Mouse (Mus musculus) embryonic facial prominence, embryonic 11.5 days (tissue): ENCODE measurements around the gene Bach2. TPM values are rescaled to one million over a fixed set of nuclear protein-coding genes. Genes with fewer than 3 reads are reported as not detected.

ENCODE experiments used
- ATAC-seq: fragments of 200-750 bp; cut with Nextera tagmentation; replicated peaks from 2 replicates; pipeline ENCODE4 v1.8.0; 2017; ENCODE audit warnings: low read depth; ENCODE audit not compliant: insufficient number of reproducible peaks, low FRiP score, low TSS enrichment
- DNase-seq: peaks from one replicate; pipeline ENCODE4 v3.0.0-alpha.2; 2015; ENCODE audit warnings: low spot score
- H3K27ac ChIP-seq: fragments of 300-500 bp; sonication (generic); replicated peaks from 2 replicates; pipeline ENCODE4 v1.5.1; 2014; ENCODE audit warnings: mild to moderate bottlenecking, low read depth, low read length, control low read depth
- H3K27me3 ChIP-seq: fragments of 300-500 bp; sonication (generic); 2 replicates; pipeline ENCODE4 v1.6.1; 2014; ENCODE audit warnings: mild to moderate bottlenecking, low read length, moderate library complexity, mixed read lengths; ENCODE audit not compliant: control insufficient read depth, insufficient read depth
- H3K36me3 ChIP-seq: fragments of 300-500 bp; sonication (generic); replicated peaks from 2 replicates; pipeline ENCODE4 v1.6.1; 2014; ENCODE audit warnings: low read depth, mild to moderate bottlenecking, low read length, moderate library complexity, mixed read lengths; ENCODE audit not compliant: control insufficient read depth, insufficient read depth
- H3K4me1 ChIP-seq: fragments of 300-500 bp; sonication (generic); 2 replicates; pipeline ENCODE4 v1.6.1; 2014; ENCODE audit warnings: low read length, mixed read lengths; ENCODE audit not compliant: control insufficient read depth, insufficient read depth
- H3K4me2 ChIP-seq: fragments of 300-500 bp; sonication (generic); 2 replicates; pipeline ENCODE4 v1.6.1; 2014; ENCODE audit warnings: low read depth, mild to moderate bottlenecking, control low read depth, low read length, moderate library complexity
- H3K4me3 ChIP-seq: fragments of 300-500 bp; sonication (generic); 2 replicates; pipeline ENCODE4 v1.5.1; 2014; ENCODE audit warnings: low read depth, low read length, control low read depth
- H3K9ac ChIP-seq: fragments of 300-500 bp; sonication (generic); replicated peaks from 2 replicates; pipeline ENCODE4 v1.6.1; 2014; ENCODE audit warnings: mild to moderate bottlenecking, control low read depth, low read length
- H3K9me3 ChIP-seq: fragments of 300-500 bp; sonication (generic); replicated peaks from 2 replicates; pipeline ENCODE4 v1.6.1; 2016; ENCODE audit warnings: mild to moderate bottlenecking, low read length, inconsistent platforms, mixed read lengths; ENCODE audit not compliant: control insufficient read depth
- WGBS: fragments of 180-500 bp; shearing (Covaris S2); extraction: QIAGEN DNeasy Blood & Tissue Kit; methylation state at CpG from one replicate; pipeline ENCODE4 v1.1.7; 2014; 5-methylcytosine and 5-hydroxymethylcytosine counted together
- polyA plus RNA-seq: library from polyadenylated mRNA; unstranded; fragments of >200 nt; fragmentation: Nextera tagmentation; extraction: Ambion mirVana; gene quantifications from 2 replicates; pipeline ENCODE4 v1.2.1, GENCODE M21; 2014

Gene Bach2
- polyA plus RNA-seq, 1 experiment from 2014 or later, result 11.5 TPM

DNA sequence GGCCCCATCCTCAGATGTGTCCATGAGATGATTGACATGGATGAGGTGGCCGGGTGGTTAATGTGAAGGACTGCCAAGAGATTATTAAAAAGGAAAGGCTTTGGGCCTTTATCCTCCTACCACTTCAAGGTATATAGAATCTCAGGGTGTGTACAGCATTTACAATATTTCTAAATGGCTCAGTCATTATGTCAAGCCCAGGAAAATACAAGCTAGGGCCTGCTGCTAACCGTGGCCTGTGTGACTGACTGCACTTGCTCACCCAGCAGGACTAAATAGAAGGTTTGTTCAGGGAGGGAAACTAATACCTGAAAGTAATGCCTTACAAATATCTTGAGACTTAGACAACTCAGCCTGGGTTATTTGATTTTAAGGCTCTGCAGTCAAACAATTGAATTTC, 283.4 kb downstream of the Bach2 start:
- Histone ChIP-seq H3K4me3 (no peak overlapping the region), H3K27ac (peak overlapping the region; percentile 41; the same call in 1 of the 2 replicates), H3K9me3 (no peaks in the 10 kb centered on the region), H3K4me2 (no peak overlapping the region), H3K4me1 (peaks cover 5% of the 10 kb centered on the region), H3K36me3 (no peaks in the 10 kb centered on the region), H3K9ac (no peak overlapping the region), H3K27me3 (no peaks in the 10 kb centered on the region)
- no peak for DNase-seq
- ATAC-seq, result no peak
- 40% methylated on average over 2 of the region's 2 CpGs for WGBS

DNA sequence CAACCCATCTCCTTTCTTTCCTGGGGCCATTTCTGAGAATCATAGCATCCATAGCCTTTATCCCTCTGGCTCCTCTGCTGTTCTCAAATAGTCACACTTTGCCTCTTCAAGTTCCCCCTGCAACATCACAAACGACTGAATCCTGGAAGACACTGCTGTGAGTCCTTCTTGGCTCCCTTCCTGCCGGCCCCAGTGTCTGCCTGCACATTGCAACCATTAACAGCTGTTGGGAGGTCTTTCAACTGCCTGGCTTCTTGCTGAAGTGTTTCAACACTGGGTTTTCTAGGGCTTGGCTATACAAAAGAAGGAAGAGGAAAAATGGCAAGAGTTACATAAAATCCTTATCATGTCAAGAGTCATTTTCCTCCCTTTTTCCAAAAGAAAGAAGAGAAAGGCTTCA, 285.7 kb downstream of the Bach2 start:
- DNase-seq (no peak), ATAC-seq (no peak)
- H3K4me1 ChIP-seq, result peaks cover 5% of the 10 kb centered on the region
- H3K4me3 ChIP-seq, result no peak overlapping the region
- no peaks in the 10 kb centered on the region for H3K36me3 ChIP-seq
- no peak overlapping the region for H3K9ac ChIP-seq
- no peak overlapping the region for H3K27ac ChIP-seq
- no peaks in the 10 kb centered on the region for H3K9me3 ChIP-seq
- 40% methylated on average over 2 of the region's 2 CpGs for WGBS
- H3K27me3 ChIP-seq, result no peaks in the 10 kb centered on the region
- H3K4me2 ChIP-seq, result no peak overlapping the region

DNA sequence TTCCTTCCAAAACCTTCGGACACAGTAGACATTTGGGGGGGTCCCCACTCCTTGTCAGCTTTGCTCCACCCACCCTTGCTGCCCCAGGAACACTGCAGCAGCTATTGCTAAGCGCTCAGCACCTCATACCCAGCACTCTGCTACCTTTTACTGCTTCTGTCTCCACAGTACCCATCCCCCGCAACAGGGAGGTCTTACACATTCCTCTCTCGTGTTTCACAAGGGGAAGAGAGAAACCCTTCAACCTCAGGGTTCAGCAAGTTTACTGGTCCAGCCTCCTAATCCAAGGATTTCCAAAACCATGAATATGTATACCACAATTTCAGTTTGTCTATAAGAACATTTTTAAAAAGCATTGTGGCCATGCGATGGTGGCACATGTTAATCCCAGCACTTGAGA, 286.4 kb downstream of the Bach2 start:
- H3K4me3 ChIP-seq, result no peak overlapping the region
- 68% methylated on average over 5 of the region's 5 CpGs for WGBS
- H3K4me2 ChIP-seq, result no peak overlapping the region
- ATAC-seq (no peak), DNase-seq (peak; percentile 13)
- H3K9ac ChIP-seq, result no peak overlapping the region
- H3K27ac ChIP-seq, result no peak overlapping the region
- H3K27me3 ChIP-seq, result no peaks in the 10 kb centered on the region
- no peaks in the 10 kb centered on the region for H3K9me3 ChIP-seq
- H3K36me3 ChIP-seq, result no peaks in the 10 kb centered on the region
- H3K4me1 ChIP-seq, result peaks cover 5% of the 10 kb centered on the region

DNA sequence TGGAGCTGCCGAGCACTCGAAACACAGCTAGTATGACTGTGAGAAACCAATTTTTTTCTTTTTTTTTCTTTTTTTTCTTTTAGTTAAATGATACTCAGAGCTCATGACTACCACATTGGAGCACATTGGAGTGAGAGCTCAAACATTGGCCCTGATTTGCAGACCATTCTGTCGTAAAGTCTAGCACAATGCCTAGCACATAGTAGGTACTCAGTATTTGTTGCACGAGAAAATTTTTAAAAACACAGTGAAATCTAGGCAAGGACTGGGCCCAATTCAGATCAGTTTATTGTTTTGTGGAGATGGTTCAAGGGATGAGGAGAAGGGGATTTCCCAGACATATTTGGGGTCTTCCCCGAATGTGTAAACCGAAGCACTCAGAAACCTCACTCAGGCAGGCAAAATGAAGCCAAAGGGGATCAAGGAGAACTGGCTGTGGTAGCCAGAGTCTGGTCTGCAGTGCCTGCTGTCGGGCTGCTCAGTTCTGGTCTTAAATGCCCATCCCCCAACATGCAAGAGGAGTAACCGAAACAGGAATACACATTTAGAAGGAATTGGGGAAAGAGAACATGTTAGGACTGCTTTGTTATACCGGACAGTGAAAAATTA, 287.7 kb downstream of the Bach2 start:
- H3K4me1 ChIP-seq, result peaks cover under 1% of the 10 kb centered on the region
- H3K9me3 ChIP-seq, result no peaks in the 10 kb centered on the region
- no peak for ATAC-seq
- H3K36me3 ChIP-seq, result no peaks in the 10 kb centered on the region
- no peak overlapping the region for H3K9ac ChIP-seq
- 71% methylated on average over 9 of the region's 9 CpGs for WGBS
- no peak overlapping the region for H3K4me3 ChIP-seq
- no peak overlapping the region for H3K27ac ChIP-seq
- H3K4me2 ChIP-seq, result no peak overlapping the region
- H3K27me3 ChIP-seq, result no peaks in the 10 kb centered on the region
- DNase-seq, result no peak

DNA sequence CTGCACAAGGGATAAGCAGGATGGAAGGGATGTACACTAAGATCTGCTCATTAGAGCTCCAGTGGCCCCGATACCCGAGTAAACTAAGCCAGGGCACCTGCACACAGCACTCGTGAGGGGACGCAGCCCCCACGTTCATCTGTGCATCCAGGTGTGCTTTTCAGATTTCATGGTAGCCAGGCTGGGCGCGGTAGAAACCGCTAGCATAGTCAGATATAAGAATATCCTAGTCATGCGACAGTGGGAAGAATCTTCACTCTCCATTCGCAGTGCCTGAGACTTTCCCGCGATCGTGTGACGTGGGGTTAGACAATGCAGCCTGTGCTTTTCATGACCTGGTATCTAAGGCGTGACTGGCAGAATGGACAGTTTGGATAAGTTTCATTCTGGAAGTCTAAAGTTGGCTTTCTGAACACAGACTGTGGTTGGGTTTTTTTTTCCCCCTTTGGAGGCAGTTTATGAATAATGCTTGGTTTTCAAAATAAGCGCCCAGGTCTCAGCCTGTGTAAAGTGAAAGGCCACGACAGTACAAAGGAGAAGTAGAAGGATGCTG, 290.9 kb downstream of the Bach2 start:
- H3K4me3 ChIP-seq, result no peak overlapping the region
- no peak for ATAC-seq
- no peak overlapping the region for H3K4me2 ChIP-seq
- peaks cover 2% of the 10 kb centered on the region for H3K4me1 ChIP-seq
- no peaks in the 10 kb centered on the region for H3K36me3 ChIP-seq
- 82% methylated on average over 17 of the region's 17 CpGs for WGBS
- no peaks in the 10 kb centered on the region for H3K27me3 ChIP-seq
- no peak overlapping the region for H3K9ac ChIP-seq
- DNase-seq, result no peak
- no peaks in the 10 kb centered on the region for H3K9me3 ChIP-seq
- H3K27ac ChIP-seq, result no peak overlapping the region

DNA sequence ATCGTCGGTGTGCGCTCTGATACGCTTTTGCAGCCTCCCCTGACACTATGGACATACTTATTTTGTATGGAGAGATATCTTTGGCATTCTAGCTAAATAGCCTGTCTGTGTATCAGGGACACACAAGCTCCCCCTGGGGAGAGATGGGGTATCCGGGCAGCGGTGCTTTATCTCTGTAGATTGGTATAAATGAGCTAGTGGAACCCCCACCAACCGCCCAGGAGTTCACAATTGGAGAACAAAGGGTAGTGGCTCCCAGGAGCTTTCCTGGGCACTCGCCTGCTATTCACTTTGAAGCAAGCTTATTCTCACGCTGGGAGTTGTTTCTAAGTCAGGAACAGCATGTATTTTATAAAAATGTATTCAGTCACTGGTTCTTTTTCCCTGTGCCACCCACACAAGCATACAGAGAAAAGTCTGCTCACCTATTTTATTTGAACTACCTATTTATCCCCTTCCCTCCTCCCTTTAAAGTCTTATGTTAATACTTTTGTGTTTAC, 291.9 kb downstream of the Bach2 start:
- DNase-seq (peak; percentile 6), ATAC-seq (no peak)
- H3K27ac ChIP-seq, result peak overlapping the region; percentile 56; the same call in 1 of the 2 replicates
- no peak overlapping the region for H3K9ac ChIP-seq
- peaks cover 2% of the 10 kb centered on the region for H3K4me1 ChIP-seq
- H3K4me3 ChIP-seq, result no peak overlapping the region
- WGBS, result 40% methylated on average over 9 of the region's 9 CpGs
- no peak overlapping the region for H3K4me2 ChIP-seq
- H3K36me3 ChIP-seq, result no peaks in the 10 kb centered on the region
- H3K27me3 ChIP-seq, result no peaks in the 10 kb centered on the region
- no peaks in the 10 kb centered on the region for H3K9me3 ChIP-seq

DNA sequence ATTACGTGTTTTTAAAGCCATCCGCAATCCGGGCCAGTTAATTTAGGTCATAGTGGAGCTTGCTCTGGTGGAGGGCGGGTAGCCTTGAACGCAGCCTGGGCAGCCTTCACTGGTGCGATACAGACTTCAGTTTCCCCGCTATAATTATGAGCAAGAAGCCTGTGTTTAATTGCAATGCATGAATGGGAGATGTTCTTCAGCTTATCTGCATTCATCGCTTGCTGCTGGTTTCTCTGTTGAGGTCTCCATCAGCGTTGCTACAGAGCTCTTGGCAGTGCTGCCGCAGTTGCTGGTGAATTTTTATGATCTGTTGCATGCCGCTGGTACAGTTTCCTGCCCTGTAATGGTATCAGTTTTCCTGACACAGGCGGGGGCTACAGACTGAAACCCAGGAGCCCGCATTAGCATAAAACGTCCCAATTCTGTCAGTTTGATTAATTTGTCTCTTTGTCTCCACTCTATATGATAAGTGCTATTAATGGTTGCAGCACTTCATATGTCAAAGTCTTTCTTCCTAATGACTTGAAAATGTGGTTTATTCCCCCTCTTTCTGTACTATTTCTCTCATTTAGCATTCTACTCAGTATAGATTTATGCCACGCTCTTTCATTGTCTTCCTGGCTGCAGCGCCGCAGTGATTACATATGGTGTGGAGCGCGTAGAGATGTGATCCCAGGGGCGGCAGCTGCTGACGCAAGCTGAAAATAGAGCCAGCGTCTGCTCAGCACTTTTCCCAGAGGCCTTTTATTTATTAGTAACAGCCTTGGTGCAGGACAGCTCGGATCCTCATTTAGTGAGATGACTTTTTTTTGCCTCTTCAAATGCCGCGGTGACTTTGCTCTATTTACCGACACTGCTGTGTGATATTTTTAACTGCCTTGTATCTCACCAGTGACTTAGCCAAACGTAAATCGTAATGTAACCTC, 292.6 kb downstream of the Bach2 start:
- no peaks in the 10 kb centered on the region for H3K36me3 ChIP-seq
- ATAC-seq (peak; percentile 70), DNase-seq (peak; percentile 71)
- 0 out of 2 replicates have a peak overlapping the region, but pooled peaks have one; percentile 26 for H3K9ac ChIP-seq
- 26% methylated on average over 28 of the region's 28 CpGs for WGBS
- no peak overlapping the region for H3K4me3 ChIP-seq
- H3K4me2 ChIP-seq, result peak overlapping the region; percentile 38
- peaks cover 2% of the 10 kb centered on the region for H3K4me1 ChIP-seq
- no peaks in the 10 kb centered on the region for H3K9me3 ChIP-seq
- no peaks in the 10 kb centered on the region for H3K27me3 ChIP-seq
- peak overlapping the region; percentile 56 for H3K27ac ChIP-seq
